Mouse (Mus musculus) ovary, postnatal 36 days (tissue): Measurements from ENCODE around the gene Lamtor3.
"Not testable (repeated sequence)": the region's sequence is repeated elsewhere in the genome, so short reads cannot be mapped to it uniquely, and the experiment has no call there.

ENCODE experiments used
- DNase-seq: peaks from one replicate; pipeline ENCODE4 v3.0.0; 2022; ENCODE audit warnings: low spot score, mixed read lengths

The Lamtor3 gene

GRCm38 (mm10) chr3:137935570-137936525 is 17.5 kb downstream of the Lamtor3 start:
- no peak for DNase-seq

GRCm38 (mm10) chr3:137936541-137936940 is 18.2 kb downstream of the Lamtor3 start:
- DNase-seq = no peak

GRCm38 (mm10) chr3:137938608-137939007 is 20.3 kb downstream of the Lamtor3 start:
- DNase-seq = peak; percentile 62

GRCm38 (mm10) chr3:137940757-137941156 is 22.5 kb downstream of the Lamtor3 start:
- DNase-seq = peak; percentile 49

GRCm38 (mm10) chr3:137941555-137941954 is 23.2 kb downstream of the Lamtor3 start:
- no peak for DNase-seq

- no peak for DNase-seq
These were observed 23.9 kb downstream of the Lamtor3 start for GRCm38 (mm10) chr3:137942098-137942622.

- no peak for DNase-seq
These were observed 25.4 kb downstream of the Lamtor3 start for GRCm38 (mm10) chr3:137943737-137944154.

GRCm38 (mm10) chr3:137946827-137947226 is 28.5 kb downstream of the Lamtor3 start:
- DNase-seq = no peak

GRCm38 (mm10) chr3:137947525-137947924 is 29.2 kb downstream of the Lamtor3 start:
- DNase-seq = no peak

- no peak for DNase-seq
These were observed 32.0 kb downstream of the Lamtor3 start for GRCm38 (mm10) chr3:137950191-137950885.

- DNase-seq = not testable (repeated sequence)
These were observed 33.0 kb downstream of the Lamtor3 start for GRCm38 (mm10) chr3:137951302-137951701.

GRCm38 (mm10) chr3:137951819-137952218 is 33.5 kb downstream of the Lamtor3 start:
- DNase-seq = no peak

GRCm38 (mm10) chr3:137952225-137952913 is 34.1 kb downstream of the Lamtor3 start:
- DNase-seq = peak; percentile 25

- no peak for DNase-seq
These were observed 34.9 kb downstream of the Lamtor3 start for GRCm38 (mm10) chr3:137952914-137953880.

GRCm38 (mm10) chr3:137954256-137954916 is 36.1 kb downstream of the Lamtor3 start:
- no peak for DNase-seq

GRCm38 (mm10) chr3:137955560-137956081 is 37.3 kb downstream of the Lamtor3 start:
- no peak for DNase-seq

GRCm38 (mm10) chr3:137957864-137958263 is 39.6 kb downstream of the Lamtor3 start:
- no peak for DNase-seq

GRCm38 (mm10) chr3:137958352-137958751 is 40.0 kb downstream of the Lamtor3 start:
- DNase-seq = no peak

- no peak for DNase-seq
These were observed 41.1 kb downstream of the Lamtor3 start for GRCm38 (mm10) chr3:137959456-137959855.
